Mouse (Mus musculus): Measurements from ENCODE around the gene Ggt6.
A peak's percentile ranks its signal among the peaks of the same experiment; 100 is the strongest.

The Ggt6 gene

GRCm38 (mm10) chr11:72434963-72435693 lies at the start of gene Ggt6:
Gene Ggt6 (plus strand): TSS chr11:72435526.
- no peak for DNase-seq (ENCODE audit: low spot score in 2 of 2)

- DNase-seq (ENCODE audit: low spot score in 2 of 2) = no peak
Observed at GRCm38 (mm10) chr11:72388113-72388529, 47.2 kb upstream of the Ggt6 start.

GRCm38 (mm10) chr11:72389407-72390142 lies 45.8 kb upstream of the Ggt6 start:
- DNase-seq (ENCODE audit: low spot score in 2 of 2) = peak in 1 of 2 experiments; percentile 28

GRCm38 (mm10) chr11:72391181-72391580 lies 44.1 kb upstream of the Ggt6 start:
- peak in 1 of 2 experiments; percentile 16 for DNase-seq (ENCODE audit: low spot score in 2 of 2)

- DNase-seq (ENCODE audit: low spot score in 2 of 2) = no peak
Observed at GRCm38 (mm10) chr11:72393243-72393642, 42.1 kb upstream of the Ggt6 start.

- DNase-seq (ENCODE audit: low spot score in 2 of 2) = peak in 1 of 2 experiments; percentile 44
Observed at GRCm38 (mm10) chr11:72393669-72394068, 41.7 kb upstream of the Ggt6 start.

DNA sequence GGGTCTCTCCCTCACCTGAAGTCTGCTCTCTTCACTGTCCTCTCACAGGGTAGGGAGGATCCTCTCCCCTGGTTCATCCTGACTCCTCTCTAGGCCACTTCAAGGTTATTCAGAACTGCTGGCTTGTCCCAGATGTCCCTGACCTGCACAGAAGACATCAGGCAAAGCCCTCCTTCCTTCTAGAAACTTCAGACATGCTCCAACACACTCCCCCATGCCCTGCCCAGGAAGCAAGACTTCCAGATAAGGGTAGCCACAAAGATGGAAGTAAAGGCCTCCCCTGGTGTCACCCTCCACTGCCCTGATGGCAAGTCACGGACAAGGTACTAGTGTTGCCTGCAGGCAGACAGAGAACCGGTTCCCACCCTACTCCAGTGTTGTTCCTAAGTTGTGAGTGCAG lies 40.6 kb upstream of the Ggt6 start:
- DNase-seq (ENCODE audit: low spot score in 2 of 2) = no peak

DNA sequence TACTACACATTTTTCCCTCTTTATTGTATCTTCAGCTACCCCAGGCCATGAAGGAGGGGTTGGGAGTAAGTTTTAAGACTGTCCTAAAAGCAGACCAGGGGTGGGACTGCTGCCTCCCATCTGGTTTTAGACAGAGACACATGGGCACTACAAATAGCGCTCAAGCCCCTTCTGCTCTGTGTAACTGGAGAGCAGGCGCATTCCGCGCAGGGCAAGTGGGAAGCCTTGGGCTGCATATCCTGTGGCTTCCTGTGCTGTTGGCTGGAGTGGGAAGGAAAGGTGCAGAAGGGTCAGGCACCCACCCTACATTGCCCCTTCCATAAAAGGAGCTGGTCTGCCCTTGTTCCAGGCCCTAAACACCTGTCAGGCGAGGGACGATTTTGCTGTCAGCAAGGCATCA lies 39.7 kb upstream of the Ggt6 start:
- DNase-seq (ENCODE audit: low spot score in 2 of 2) = no peak

- peak in 1 of 2 experiments; percentile 69 for DNase-seq (ENCODE audit: low spot score in 2 of 2)
Observed at GRCm38 (mm10) chr11:72396621-72397020, 38.7 kb upstream of the Ggt6 start.

DNA sequence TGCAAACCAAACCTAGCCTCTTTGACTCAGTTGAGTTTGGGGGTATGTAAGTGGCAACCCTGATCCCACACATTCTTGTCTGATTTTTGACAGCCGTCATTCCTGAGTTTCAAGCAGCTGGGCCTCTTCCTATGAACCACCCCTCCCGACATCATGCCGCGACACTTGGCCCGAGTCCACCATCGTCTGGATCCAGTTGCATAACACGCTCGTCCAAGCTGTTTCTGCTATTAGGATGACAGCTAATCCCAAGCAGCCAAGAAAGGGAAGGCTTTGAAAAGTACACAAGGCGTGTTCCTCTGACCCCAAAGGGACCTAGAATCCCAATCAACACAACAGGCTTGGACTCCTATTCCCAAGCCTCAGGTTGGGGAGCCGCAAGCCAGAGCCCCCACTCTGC lies 38.3 kb upstream of the Ggt6 start:
- peak; percentile 66 to 78 for DNase-seq (ENCODE audit: low spot score in 2 of 2)

DNA sequence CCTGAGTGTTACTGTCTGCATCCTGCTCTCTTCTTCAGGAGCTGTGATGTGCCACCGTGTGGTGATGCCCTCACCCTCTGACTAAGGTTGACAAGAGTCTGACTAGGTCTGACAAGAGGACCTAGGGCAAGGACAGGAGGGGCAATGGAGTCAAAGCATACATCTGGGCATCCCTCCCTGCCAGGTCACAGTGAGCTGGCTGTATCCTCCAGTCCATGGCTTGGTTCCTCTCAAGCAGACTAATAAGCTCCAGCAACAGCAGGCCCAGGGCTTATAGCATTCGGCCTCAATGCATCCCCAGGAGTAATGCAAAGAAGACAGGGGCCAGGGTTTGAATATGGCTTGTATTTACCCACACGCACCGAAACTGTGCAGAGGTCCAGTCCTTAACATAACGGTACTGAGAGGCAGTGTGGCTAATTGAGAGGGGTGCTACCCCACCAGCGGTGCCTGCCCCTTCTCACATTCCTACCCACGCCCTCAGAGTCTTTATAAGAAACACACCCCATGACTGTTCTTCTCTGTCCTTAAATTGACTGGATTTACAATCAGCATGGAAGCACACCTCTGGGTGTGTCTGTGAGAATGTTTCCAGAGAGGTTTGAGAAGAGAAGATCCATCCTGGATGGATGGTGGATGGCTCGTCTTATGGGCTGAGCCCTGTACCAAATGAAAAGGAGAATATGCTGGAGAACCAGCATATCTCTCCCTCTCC lies 37.4 kb upstream of the Ggt6 start:
- no peak for DNase-seq (ENCODE audit: low spot score in 2 of 2)

DNA sequence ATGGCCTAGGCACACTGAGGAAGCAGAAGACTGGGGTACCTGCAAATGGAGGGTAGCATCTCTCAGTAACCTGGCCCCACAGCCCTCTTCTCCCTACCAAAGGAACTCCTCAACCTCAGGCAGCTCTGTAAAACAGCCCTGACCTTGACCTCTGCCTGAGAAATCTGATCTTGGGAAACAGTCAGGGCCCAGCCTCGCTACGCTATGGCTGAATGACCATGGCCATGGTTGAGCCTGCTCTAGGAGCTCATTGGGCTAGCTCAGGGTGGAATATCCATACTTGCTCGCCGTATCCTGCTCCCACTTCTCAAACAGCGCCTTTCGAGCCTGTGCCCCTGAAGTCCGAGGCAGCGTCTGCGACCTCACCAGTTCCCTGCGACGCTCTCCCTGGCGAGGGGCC lies 34.3 kb upstream of the Ggt6 start:
- DNase-seq (ENCODE audit: low spot score in 2 of 2) = no peak

DNA sequence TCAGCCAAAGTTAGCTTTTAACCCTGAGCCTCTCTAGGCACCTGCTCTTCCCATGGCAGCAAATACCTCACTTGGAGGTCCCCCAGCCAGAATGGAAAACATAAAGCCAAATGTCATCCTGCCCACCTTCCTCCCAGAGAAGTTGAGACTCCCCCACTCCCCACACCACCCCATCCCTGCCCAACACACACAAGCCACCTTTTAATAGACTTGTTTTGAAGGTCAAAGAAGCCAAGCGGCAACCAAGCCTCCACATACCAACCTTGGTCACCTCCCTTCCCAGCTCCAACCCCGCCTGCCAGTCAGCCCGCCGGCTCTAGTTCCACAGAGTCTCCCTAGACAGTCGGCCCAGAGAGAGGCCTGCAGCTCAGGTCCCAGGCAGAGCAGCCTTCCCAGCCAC lies 33.3 kb upstream of the Ggt6 start:
- no peak for DNase-seq (ENCODE audit: low spot score in 2 of 2)

DNA sequence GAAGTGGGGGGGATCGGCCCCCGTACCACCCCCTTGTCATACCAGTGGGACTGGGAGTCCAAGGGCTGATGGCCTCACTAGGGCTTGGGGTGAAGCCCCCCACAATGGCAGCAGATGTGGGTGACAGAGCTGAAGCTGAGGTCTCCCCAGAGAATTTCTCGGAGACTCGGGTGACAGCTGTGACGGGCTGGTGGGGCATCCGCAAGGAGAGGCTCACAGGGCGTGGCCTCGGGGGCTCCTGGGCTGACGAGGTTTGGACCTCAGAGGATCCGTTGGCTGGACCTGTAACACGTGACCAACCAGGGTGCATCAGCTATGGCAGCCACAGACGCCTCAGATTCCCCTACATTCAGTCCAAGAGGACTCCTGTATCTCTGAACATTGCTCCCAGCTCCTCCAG lies 32.4 kb upstream of the Ggt6 start:
- no peak for DNase-seq (ENCODE audit: low spot score in 2 of 2)

DNA sequence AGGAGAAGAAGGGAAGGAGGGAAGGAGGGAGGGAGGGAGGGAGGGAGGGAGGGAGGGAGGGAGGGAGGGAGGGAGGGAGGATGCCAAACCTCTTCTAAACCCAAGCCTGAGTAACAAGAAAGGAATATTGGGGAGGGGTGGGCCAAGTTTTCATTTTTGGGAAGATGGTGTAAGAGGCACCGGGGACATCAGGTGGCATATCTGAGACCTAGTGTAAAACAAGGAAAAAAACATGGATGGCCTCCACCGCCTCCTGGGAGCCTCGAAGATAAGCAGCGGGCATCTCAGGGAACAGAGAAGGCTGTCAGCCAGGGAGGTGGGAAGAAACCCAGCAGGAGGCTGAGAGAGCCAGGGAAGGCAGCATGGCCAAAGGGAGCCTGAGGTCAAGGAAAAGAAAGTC lies 29.8 kb upstream of the Ggt6 start:
- DNase-seq (ENCODE audit: low spot score in 2 of 2) = no peak

DNA sequence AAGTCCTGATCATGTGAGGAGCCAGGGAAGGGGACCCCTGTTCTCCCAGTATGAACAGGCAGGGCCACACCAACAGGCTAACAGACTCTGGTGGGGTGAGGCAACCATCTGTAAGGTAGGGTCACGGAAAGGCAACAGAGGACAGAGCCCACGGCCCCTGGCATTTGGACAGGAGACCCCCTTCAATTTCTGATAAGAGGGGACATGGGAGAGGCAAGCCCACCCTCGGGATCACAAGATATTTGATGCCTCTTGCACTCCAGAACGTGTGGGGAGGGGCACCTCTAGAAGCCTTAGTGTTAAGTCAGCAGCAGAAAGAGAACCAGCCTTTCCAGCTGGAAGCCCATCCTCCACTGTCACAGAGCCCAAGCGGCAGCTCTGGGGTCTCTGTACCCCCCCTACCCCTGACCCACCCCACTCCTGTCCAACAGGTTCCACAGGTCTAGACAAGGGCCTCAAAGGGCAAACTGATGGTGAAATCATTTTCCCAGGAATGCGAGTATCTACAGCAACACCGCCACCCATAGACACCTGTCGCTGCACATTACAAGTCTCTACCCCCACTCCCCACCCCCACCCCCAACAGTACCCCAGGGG lies 29.1 kb upstream of the Ggt6 start:
- no peak for DNase-seq (ENCODE audit: low spot score in 2 of 2)

DNA sequence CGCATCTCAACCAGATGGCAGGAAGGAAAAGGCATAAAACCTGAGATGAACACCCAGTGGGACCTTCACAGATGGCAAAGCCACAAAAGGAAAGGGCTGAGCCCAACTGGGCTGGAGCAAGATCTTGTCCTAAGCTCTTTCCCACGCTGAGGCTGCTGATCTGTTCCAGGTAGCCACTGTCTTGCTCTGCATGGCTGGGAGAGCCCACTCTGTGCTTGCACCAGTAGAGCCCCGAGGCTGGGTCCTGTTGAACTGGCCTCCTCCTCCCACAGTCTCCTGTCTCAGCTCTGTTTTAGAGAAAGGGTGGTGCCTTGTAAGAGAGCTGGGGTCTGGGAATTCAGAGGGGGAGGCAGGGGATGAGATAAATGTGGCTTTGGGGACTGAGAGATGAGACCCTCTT lies 28.2 kb upstream of the Ggt6 start:
- DNase-seq (ENCODE audit: low spot score in 2 of 2) = no peak

- DNase-seq (ENCODE audit: low spot score in 2 of 2) = no peak
Observed at GRCm38 (mm10) chr11:72407574-72407973, 27.8 kb upstream of the Ggt6 start.

- no peak for DNase-seq (ENCODE audit: low spot score in 2 of 2)
Observed at GRCm38 (mm10) chr11:72408451-72409170, 26.7 kb upstream of the Ggt6 start.

DNA sequence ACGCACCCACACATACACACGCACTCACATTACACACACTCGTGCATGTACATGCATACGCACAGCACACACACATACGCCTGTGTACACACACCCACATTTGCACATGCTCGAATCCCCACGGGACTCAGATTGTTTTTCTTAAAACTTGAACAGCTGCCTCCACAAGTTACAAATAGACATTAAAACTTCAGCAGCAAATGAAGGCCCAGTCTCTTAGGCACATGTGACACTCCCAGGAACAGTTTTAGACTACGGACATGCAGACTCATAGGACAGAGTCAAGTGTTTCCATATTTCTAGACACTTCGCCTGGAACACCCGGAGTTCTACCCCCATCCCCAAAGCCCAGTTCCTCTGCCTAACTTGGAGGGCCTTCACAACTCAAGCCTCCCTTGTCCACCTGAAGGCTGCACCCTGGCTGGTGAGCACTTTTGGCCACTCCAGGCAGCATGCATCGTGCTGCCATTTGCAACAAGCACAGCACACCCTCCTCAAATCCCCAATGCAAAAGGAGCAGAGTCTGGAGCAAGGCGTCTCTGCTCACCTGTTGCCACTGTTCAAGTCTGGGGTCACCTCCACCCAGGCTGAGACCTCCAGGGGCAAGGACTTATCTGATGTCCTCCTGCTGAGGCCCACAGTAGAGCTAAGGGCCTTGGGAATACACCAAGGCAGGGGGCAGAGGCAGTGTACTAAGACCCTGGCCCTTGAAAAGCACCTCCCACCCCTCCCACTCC lies 25.5 kb upstream of the Ggt6 start:
- no peak for DNase-seq (ENCODE audit: low spot score in 2 of 2)
